Mouse (Mus musculus) MEL (cell line): ENCODE measurements around the gene Vcl. TPM values are rescaled to one million over a fixed set of nuclear protein-coding genes. Genes with fewer than 3 reads are reported as not detected.

Source experiments
- DNase-seq: peaks from one replicate; pipeline ENCODE4 v3.0.0; 2011; ENCODE audit warnings: low read depth, low spot score
- H3K27ac ChIP-seq: 2 replicates; pipeline ENCODE4 v1.5.1; 2012; ENCODE audit warnings: low read depth, mild to moderate bottlenecking, control low read depth, low read length, moderate library complexity; ENCODE audit not compliant: control insufficient read depth
- H3K27me3 ChIP-seq, 2 experiments: fragments of 150-350 bp in 1 of 2; sonication (generic) in 1 of 2; 2 replicates each; pipeline ENCODE4 v1.6.1; 2012; ENCODE audit warnings: low read length in 2 of 2, mild to moderate bottlenecking in 2 of 2, improper control_type of control experiment in 1 of 2, moderate library complexity in 1 of 2; ENCODE audit not compliant: insufficient read depth in 2 of 2, control insufficient read depth in 1 of 2
- H3K36me3 ChIP-seq, 2 experiments: 2 replicates each; pipeline ENCODE4 v1.6.1; 2012 to 2014; ENCODE audit warnings: low read length in 2 of 2, improper control_type of control experiment in 1 of 2, inconsistent platforms in 1 of 2, mild to moderate bottlenecking in 1 of 2; ENCODE audit not compliant: insufficient read depth in 2 of 2, control insufficient read depth in 1 of 2
- H3K4me1 ChIP-seq, 2 experiments: fragments of 150-350 bp in 1 of 2; sonication (generic) in 1 of 2; 2 replicates each; pipeline ENCODE4 v1.6.1; 2012; ENCODE audit warnings: low read length in 2 of 2, improper control_type of control experiment in 1 of 2, mild to moderate bottlenecking in 1 of 2; ENCODE audit not compliant: insufficient read depth in 2 of 2, control insufficient read depth in 1 of 2
- H3K4me3 ChIP-seq, 2 experiments: fragments of 150-350 bp in 1 of 2; sonication (generic) in 1 of 2; 2 replicates each; pipeline ENCODE4 v1.5.1; 2012; ENCODE audit warnings: low read depth in 2 of 2, low read length in 2 of 2, mild to moderate bottlenecking in 2 of 2, moderate library complexity in 2 of 2, control low read depth in 1 of 2, improper control_type of control experiment in 1 of 2; ENCODE audit not compliant: control insufficient read depth in 1 of 2, insufficient read depth in 1 of 2
- H3K79me2 ChIP-seq: 2 replicates; pipeline ENCODE4 v1.6.1; 2012; ENCODE audit warnings: mild to moderate bottlenecking, low read length, moderate library complexity; ENCODE audit not compliant: control insufficient read depth, poor library complexity, insufficient read depth
- H3K9ac ChIP-seq: 2 replicates; pipeline ENCODE4 v1.6.1; 2012; ENCODE audit warnings: low read depth, mild to moderate bottlenecking, control low read depth, low read length, moderate library complexity; ENCODE audit not compliant: control insufficient read depth, poor library complexity, severe bottlenecking
- H3K9me3 ChIP-seq: fragments of 150-350 bp; sonication (generic); replicated peaks from 2 replicates; pipeline ENCODE4 v1.6.1; 2012; ENCODE audit warnings: mild to moderate bottlenecking, low read length, improper control_type of control experiment, moderate library complexity; ENCODE audit not compliant: insufficient read depth
- BHLHE40 ChIP-seq: IDR thresholded peaks from 2 replicates; pipeline ENCODE4 v1.6.1; 2012; ENCODE audit warnings: low read depth, mild to moderate bottlenecking, inconsistent platforms, low read length, improper control_type of control experiment, borderline replicate concordance
- CHD2 ChIP-seq: IDR thresholded peaks from 2 replicates; pipeline ENCODE4 v1.6.1; 2011; ENCODE audit warnings: low read length, improper control_type of control experiment
- CTCF ChIP-seq, 3 experiments: IDR thresholded peaks in 2 of 3; conservative IDR thresholded peaks in 1 of 3; 2 replicates each; pipeline ENCODE4 v1.5.1; 2011 to 2012; ENCODE audit warnings: low read length in 3 of 3, low read depth in 2 of 3, mild to moderate bottlenecking in 2 of 3, improper control_type of control experiment in 1 of 3, inconsistent platforms in 1 of 3, mixed read lengths in 1 of 3, moderate library complexity in 1 of 3; ENCODE audit not compliant: control insufficient read depth in 1 of 3, insufficient read depth in 1 of 3, poor library complexity in 1 of 3, severe bottlenecking in 1 of 3
- ETS1 ChIP-seq: IDR thresholded peaks from 2 replicates; pipeline ENCODE4 v1.6.1; 2012; ENCODE audit warnings: low read depth, mild to moderate bottlenecking, inconsistent platforms, low read length, improper control_type of control experiment, moderate library complexity
- KAT2A ChIP-seq: conservative IDR thresholded peaks from 2 replicates; pipeline ENCODE4 v1.6.1; 2012; ENCODE audit warnings: low read depth, low read length, improper control_type of control experiment, inconsistent platforms
- MAX ChIP-seq: IDR thresholded peaks from 2 replicates; pipeline ENCODE4 v1.6.1; 2011; ENCODE audit warnings: low read length, improper control_type of control experiment
- MXI1 ChIP-seq: IDR thresholded peaks from 2 replicates; pipeline ENCODE4 v1.6.1; 2011; ENCODE audit warnings: mild to moderate bottlenecking, low read depth, low read length, improper control_type of control experiment
- NRF1 ChIP-seq: IDR thresholded peaks from 2 replicates; pipeline ENCODE4 v1.6.1; 2014; ENCODE audit warnings: low read depth, mild to moderate bottlenecking, inconsistent platforms, low read length, improper control_type of control experiment, moderate library complexity; ENCODE audit not compliant: poor library complexity, insufficient read depth, severe bottlenecking
- POLR2A ChIP-seq, 2 experiments: IDR thresholded peaks; 2 replicates each; pipeline ENCODE4 v1.6.1; 2011 to 2012; ENCODE audit warnings: low read length in 2 of 2, mild to moderate bottlenecking in 2 of 2, control low read depth in 1 of 2, improper control_type of control experiment in 1 of 2, low read depth in 1 of 2, moderate library complexity in 1 of 2; ENCODE audit not compliant: control insufficient read depth in 1 of 2, insufficient read depth in 1 of 2, poor library complexity in 1 of 2
- RAD21 ChIP-seq: IDR thresholded peaks from 2 replicates; pipeline ENCODE4 v1.6.1; 2011; ENCODE audit warnings: mild to moderate bottlenecking, low read depth, low read length, improper control_type of control experiment
- RCOR1 ChIP-seq: IDR thresholded peaks from 2 replicates; pipeline ENCODE4 v1.6.1; 2012; ENCODE audit warnings: low read depth, mild to moderate bottlenecking, inconsistent platforms, low read length, improper control_type of control experiment
- SIN3A ChIP-seq: IDR thresholded peaks from 2 replicates; pipeline ENCODE4 v1.6.1; 2012; ENCODE audit warnings: low read length, improper control_type of control experiment, inconsistent platforms
- SMC3 ChIP-seq: IDR thresholded peaks from 2 replicates; pipeline ENCODE4 v1.6.1; 2011; ENCODE audit warnings: low read depth, low read length, improper control_type of control experiment
- TAL1 ChIP-seq: IDR thresholded peaks from 2 replicates; pipeline ENCODE4 v1.6.1; 2012; ENCODE audit warnings: mild to moderate bottlenecking, inconsistent platforms, low read length, moderate library complexity, mixed read lengths
- TBP ChIP-seq: IDR thresholded peaks from 2 replicates; pipeline ENCODE4 v1.8.0; 2011; ENCODE audit warnings: low read depth, low read length, improper control_type of control experiment
- UBTF ChIP-seq: IDR thresholded peaks from 2 replicates; pipeline ENCODE4 v1.6.1; 2012; ENCODE audit warnings: low read depth, mild to moderate bottlenecking, inconsistent platforms, low read length, improper control_type of control experiment, moderate library complexity, borderline replicate concordance; ENCODE audit not compliant: insufficient read depth
- ZC3H11A ChIP-seq: IDR thresholded peaks from 2 replicates; pipeline ENCODE4 v1.6.1; 2012; ENCODE audit warnings: low read depth, mild to moderate bottlenecking, inconsistent platforms, low read length, improper control_type of control experiment
- ZKSCAN1 ChIP-seq: IDR thresholded peaks from 2 replicates; pipeline ENCODE4 v1.6.1; 2012; ENCODE audit warnings: low read depth, mild to moderate bottlenecking, inconsistent platforms, low read length, improper control_type of control experiment, moderate library complexity
- ZNF384 ChIP-seq: IDR thresholded peaks from 2 replicates; pipeline ENCODE4 v1.6.1; 2012; ENCODE audit warnings: low read depth, mild to moderate bottlenecking, inconsistent platforms, low read length, improper control_type of control experiment
- polyA plus RNA-seq, 2 experiments: library from polyadenylated mRNA; stranded (reverse) in 1 of 2; unstranded in 1 of 2; fragments of >175 nt in 1 of 2; fragments of >200 nt in 1 of 2; gene quantifications; 2 replicates each; pipeline versions ENCODE4 v1.2.1 to v1.2.4; 2012; ENCODE audit warnings: low replicate concordance in 2 of 2, low read depth in 1 of 2; ENCODE audit not compliant: insufficient read length in 2 of 2, insufficient read depth in 1 of 2, missing spikeins in 1 of 2
- total RNA-seq: library from RNA; depleted of rRNA; stranded (reverse); fragments of 300-350 nt; gene quantifications from 2 replicates; pipeline ENCODE4 v1.2.3, GENCODE M21; 2012

Vcl gene
- total and polyA plus RNA-seq, 3 experiments: 11.7 to 30.3 TPM; not detected in 1

- TF ChIP-seq ZKSCAN1 (no peak), CHD2 (0 out of 2 replicates have a peak, but pooled peaks have one; percentile 33), KAT2A (no peak), UBTF (no peak), MXI1 (peak; percentile 82; the same call in 1 of the 2 replicates), BHLHE40 (peak; percentile 80), ETS1 (peak; percentile 99), TBP (0 out of 2 replicates have a peak, but pooled peaks have one; percentile 6), SMC3 (0 out of 2 replicates have a peak, but pooled peaks have one; percentile 6), POLR2A (IDR thresholded peaks at IDR 0.05; ENCODE audit: control insufficient read depth in 1 of 2, insufficient read depth in 1 of 2, low read depth in 1 of 2, low read length in 2 of 2, poor library complexity in 1 of 2) (no peak), NRF1 (no peak)
- TF ChIP-seq, all 39 proteins: peak for 22
These were observed 43.9 kb upstream of the Vcl start (continued) for GRCm38 (mm10) chr14:20885091-20885888.

- DNase-seq: peak; percentile 69
- peak overlapping the region; percentile 91 for H3K27ac ChIP-seq
- TF ChIP-seq TAL1: no peak
- TF ChIP-seq MXI1: peak; percentile 37; the same call in 1 of the 2 replicates
- 0 out of 2 replicates have a peak, but pooled peaks have one; percentile 3 for TF ChIP-seq RAD21
- TF ChIP-seq MAX: no peak
- TF ChIP-seq CTCF (IDR thresholded peaks at IDR 0.05 in 2 of 3, conservative IDR thresholded peaks at IDR 0.05 in 1 of 3; ENCODE audit: control insufficient read depth in 1 of 3, insufficient read depth in 1 of 3, low read depth in 2 of 3, low read length in 3 of 3, poor library complexity in 1 of 3, severe bottlenecking in 1 of 3): peak; percentile 47 to 59 (median 48)
- TF ChIP-seq SIN3A: peak; percentile 33; the same call in 1 of the 2 replicates
- peak; percentile 27; the same call in 1 of the 2 replicates for TF ChIP-seq SMC3
- peak overlapping the region; percentile 43 for H3K9ac ChIP-seq
- peaks cover 0 to 25% of the 10 kb centered on the region in 2 experiments; a peak in 2 of 4 replicates for H3K36me3 ChIP-seq
- peaks cover 16 to 27% of the 10 kb centered on the region in 2 experiments for H3K4me1 ChIP-seq
- peak overlapping the region; percentile 27 to 33 for H3K4me3 ChIP-seq
- H3K9me3 ChIP-seq: no peaks in the 10 kb centered on the region
- no peaks in the 10 kb centered on the region for H3K79me2 ChIP-seq
- no peaks in the 10 kb centered on the region for H3K27me3 ChIP-seq
These were observed 42.9 kb upstream of the Vcl start for GRCm38 (mm10) chr14:20886266-20886665.

GRCm38 (mm10) chr14:20887541-20888085, 41.6 kb upstream of the Vcl start:
- H3K9ac ChIP-seq: no peak overlapping the region
- no peak for DNase-seq
- no peaks in the 10 kb centered on the region for H3K27me3 ChIP-seq
- TF ChIP-seq CHD2: no peak
- no peak for TF ChIP-seq ZNF384
- TF ChIP-seq SIN3A: no peak
- no peak for TF ChIP-seq ZKSCAN1
- no peak for TF ChIP-seq UBTF
- TF ChIP-seq NRF1: no peak
- no peak for TF ChIP-seq ZC3H11A
- no peak for TF ChIP-seq RCOR1
- H3K4me3 ChIP-seq: no peak overlapping the region
- H3K79me2 ChIP-seq: no peaks in the 10 kb centered on the region
- peaks cover 16 to 34% of the 10 kb centered on the region in 2 experiments for H3K4me1 ChIP-seq
- no peaks in the 10 kb centered on the region for H3K9me3 ChIP-seq
- H3K36me3 ChIP-seq: peaks cover 0 to 26% of the 10 kb centered on the region in 2 experiments; a peak in 2 of 4 replicates
- H3K27ac ChIP-seq: no peak overlapping the region
